Mouse (Mus musculus) inflammation-experienced regulatory T-cells, adult 6 months (primary cell): ENCODE results near the gene Hoxc9. TPM values are rescaled to one million over a fixed set of nuclear protein-coding genes. Genes with fewer than 3 reads are reported as not detected.

Experiments used
- ATAC-seq: one replicate; pipeline ENCODE4 v1.8.0; 2017
- polyA plus RNA-seq, 3 experiments: library from polyadenylated mRNA; unstranded; fragments of 100-300 nt; shearing (Covaris generic); gene quantifications; one replicate each; pipeline ENCODE4 v1.2.1; 2017

Hoxc9 gene
- polyA plus RNA-seq, 3 experiments from 2014 or later: not detected

- ATAC-seq: no peak
Observed at GRCm38 (mm10) chr15:102956906-102957305, 19.3 kb upstream of the Hoxc9 start.

DNA sequence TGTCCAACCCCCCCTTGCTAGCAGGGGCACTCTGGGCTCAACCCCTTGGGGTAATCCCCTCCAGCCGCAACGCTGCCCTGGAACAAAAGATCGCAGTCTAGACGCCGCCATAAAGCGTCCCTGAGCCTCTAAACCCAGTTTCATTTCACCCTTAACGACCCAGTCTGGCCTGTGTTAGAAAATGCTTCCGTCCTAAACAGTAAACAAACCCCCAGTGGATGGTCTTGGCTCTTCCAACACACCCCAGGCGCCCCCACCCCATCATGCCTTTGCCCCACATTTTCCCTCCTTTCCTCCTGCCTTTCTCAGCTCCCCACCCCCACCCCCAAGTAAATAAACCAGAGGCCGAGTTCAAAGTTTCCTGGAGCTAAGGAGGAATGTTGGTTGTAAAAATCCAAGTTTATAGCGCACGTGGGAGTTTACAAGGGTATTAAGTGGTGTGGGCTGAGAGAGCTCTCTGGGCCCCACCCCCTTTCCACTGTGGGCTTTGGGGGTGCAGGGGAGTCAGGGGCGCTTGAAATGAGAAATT, 16.5 kb upstream of the Hoxc9 start:
- ATAC-seq: no peak

- no peak for ATAC-seq
Observed at GRCm38 (mm10) chr15:102961728-102962127, 14.5 kb upstream of the Hoxc9 start.

DNA sequence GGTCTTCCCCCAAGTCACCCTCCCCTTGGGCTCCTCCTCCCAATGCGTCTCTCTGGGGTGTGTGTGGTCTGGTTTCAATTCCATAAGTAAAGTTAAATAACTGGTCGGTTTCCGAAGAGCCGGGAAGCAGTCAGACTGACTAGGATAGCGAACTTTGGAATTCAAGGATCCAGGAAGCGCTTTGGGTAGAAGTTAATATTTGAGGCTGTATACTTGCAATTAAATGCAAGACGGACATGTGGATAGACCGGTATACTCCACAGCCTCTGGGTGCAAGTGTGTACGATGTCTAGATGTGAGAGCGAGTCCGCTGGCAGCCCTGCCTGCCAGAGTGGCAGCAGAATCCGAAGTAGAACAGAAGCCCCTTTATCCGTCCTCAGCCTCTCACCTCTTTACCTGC, 13.7 kb upstream of the Hoxc9 start:
- no peak for ATAC-seq

- ATAC-seq: no peak
Observed at GRCm38 (mm10) chr15:102963259-102963658, 13.0 kb upstream of the Hoxc9 start.

- no peak for ATAC-seq
Observed at GRCm38 (mm10) chr15:102963671-102964640, 12.3 kb upstream of the Hoxc9 start.

- ATAC-seq: no peak
Observed at GRCm38 (mm10) chr15:102965003-102965891, 11.0 kb upstream of the Hoxc9 start.

DNA sequence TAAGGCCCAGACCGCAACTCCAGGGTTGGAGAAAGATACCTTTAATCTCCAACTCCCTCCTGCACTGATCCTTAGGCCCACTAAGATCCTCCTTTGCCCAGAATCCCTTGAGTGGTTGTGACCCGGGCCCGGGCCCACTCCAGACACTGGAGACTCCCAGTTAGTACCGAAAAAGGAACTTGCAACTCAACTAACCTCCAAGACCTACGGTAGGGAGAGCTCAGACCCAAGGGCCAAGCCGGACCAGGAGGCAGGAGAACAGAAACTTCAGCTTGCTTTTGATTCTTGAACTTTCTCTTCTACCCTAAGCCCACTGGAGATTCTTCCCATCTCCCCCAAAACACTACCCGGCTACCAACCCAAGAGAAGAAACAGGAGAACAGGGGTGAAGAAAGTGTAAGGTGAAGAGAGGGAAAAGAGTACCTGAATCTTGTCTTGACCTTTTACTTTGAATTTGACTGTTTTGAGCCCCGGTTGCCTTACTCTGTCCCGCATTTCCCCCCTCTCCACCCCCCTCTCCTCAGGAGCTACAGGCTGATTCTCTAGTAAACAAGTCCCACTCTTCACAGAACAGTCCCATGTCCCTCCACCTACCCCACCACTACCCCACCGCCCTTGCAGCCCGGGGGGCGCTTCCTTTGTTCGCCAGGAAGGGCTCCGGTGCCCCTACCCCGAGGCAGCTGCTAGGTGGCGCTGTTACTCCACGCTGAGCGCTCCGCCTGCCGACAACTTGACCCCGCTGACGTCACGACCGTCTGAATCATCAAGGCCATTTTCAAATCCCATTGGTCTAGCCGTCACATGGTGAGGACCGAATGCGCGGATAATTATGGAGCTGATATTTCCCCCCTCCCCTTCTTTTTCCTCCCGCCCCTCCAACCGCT, 10.1 kb upstream of the Hoxc9 start:
- ATAC-seq: peak; percentile 74

- ATAC-seq: peak; percentile 4
Observed at GRCm38 (mm10) chr15:102966776-102967311, 9.4 kb upstream of the Hoxc9 start, which contains the start of gene Hoxc10. TSS of gene Hoxc10 (plus strand) at chr15:102966796.

GRCm38 (mm10) chr15:102967312-102967510, 9.0 kb upstream of the Hoxc9 start, which contains the start of gene Hoxc5:
TSS of gene Hoxc5 (plus strand) at chr15:102967443.
- ATAC-seq: no peak

DNA sequence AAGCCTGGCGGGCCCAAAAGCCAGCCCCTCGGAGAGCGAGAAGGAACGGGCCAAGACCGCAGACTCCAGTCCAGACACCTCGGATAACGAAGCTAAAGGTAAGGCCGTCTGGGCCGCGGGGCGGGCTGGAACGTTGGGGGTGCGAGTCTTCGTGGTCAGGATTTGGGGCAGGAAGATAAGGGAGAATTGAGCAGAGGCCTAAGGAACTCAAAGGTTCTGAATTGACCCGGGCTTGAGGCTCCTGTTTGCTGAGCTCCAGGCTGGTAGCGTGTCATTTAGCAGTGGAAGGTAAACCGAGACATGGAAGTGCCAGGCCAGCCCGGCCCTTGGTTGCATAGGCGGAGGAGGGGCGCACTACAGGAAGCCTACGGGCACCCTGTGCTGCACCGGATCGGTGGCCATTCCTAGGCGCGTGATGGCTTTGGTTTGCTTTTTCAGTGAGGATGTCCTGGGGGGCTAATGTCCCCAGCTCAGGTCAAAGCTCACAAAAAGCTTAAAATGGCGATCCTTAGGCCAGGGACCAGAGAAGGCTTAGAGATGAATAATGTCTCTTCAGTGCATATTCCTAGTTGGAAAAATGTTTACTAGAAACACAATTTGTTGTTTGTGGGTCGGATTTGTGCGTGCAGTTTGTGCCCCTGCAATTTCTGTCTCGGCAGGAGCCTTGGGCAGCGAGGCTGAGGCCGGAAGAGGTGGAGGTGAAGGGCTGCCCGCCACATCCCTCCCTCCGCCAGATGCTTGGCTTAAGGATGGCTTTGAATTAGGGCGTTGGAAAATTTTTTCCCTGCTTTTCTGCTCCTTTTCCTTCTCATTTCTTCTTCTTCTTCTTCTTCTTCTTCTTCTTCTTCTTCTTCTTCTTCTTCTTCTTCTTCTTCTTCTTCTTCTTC, 8.5 kb upstream of the Hoxc9 start:
- no peak for ATAC-seq

DNA sequence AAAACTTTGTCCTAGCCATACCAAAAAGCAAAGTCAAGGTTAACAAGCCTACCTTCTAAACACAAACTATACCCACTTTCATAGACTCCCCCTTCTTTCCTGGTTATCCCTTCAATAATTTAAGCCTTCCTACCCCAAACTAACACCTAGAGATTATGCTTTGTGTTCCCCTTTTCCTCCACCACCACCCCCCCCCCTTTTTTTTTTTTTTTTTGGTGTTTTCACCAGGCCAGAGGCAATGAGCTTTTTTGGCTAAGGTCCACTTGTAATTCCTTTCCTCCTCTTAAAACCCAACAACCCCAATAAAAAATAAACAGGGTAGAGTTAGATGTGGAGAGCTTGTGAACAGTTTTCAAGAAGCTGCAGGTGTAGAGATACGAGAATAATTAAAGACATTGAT, 6.9 kb upstream of the Hoxc9 start:
- no peak for ATAC-seq

DNA sequence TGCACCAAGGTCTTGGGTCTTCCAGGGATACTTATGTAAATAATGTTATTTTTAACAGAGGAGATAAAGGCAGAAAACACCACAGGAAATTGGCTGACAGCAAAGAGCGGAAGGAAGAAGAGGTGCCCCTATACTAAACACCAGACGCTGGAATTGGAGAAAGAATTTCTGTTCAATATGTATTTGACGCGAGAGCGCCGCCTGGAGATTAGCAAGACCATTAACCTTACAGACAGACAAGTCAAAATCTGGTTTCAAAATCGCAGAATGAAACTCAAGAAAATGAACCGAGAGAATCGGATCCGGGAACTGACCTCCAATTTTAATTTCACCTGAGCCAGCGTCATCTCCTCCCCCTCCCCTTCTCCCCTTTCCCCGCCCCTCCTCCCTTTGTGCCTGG, 5.5 kb upstream of the Hoxc9 start:
- ATAC-seq: no peak

- no peak for ATAC-seq
Observed at GRCm38 (mm10) chr15:102972254-102972653, 4.0 kb upstream of the Hoxc9 start.

DNA sequence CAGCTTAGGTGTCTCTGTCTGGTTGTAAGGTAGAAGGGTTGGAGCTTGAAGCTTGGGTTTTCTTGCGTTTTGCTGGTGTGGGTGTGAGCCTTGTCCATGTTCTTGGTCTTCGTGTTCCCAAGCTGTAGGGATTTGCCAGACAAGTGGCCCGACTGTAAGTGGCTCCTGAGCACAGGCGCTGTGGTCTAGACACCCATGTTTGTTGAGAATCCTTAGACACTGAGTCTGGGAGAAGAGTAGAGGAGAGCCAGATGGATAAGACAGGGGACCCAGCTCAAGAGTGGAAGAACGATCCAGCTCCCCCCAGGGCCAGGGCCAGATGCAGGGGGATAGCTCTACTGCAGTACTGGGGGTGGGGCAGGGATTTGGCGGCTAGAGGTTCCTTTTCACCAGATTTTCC, 3.5 kb upstream of the Hoxc9 start:
- ATAC-seq: no peak

- no peak for ATAC-seq
Observed at GRCm38 (mm10) chr15:102975034-102975433, 1.2 kb upstream of the Hoxc9 start.

GRCm38 (mm10) chr15:102975688-102976111, 539 bp upstream of the Hoxc9 start:
- ATAC-seq: no peak

DNA sequence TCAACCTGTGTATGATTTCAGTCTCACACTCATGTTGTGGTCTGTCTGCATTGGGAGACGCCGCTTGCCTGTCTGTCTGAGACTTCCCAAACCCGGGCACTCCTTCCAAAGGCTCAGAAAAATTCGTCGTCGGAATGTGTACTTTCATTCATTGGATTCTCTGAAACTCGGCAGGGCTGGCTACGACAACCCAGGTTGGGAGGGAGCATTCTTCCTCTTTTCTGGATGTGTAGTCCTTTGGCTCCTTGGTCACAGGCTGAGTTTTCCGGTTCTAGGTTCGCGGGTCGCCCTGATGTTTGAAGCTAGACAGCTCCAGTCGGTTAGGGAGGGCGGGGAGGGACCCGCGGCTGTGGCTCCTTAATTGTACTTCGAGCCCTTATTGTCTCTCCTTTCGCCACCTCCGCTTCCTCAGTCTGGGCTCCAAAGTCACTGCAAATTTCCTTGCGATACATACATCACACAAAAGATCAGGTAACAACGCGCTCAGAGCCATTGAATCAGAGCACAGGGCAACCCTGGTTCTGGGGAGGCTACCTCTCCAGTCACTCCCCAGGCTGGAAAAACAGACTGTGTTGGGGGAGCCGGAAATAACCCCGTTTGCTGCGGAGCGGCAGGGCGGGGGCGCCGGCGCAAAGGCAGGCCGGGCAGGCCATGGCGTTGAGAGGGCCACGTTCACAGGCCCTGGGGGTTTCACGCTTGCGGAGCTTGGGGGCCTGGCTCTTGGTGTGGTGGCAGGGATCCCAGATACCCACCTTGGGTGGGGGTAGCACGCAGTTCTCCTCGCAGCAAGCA, 588 bp downstream of the Hoxc9 start:
- peak; percentile 53 for ATAC-seq

GRCm38 (mm10) chr15:102977423-102977974, 1.3 kb downstream of the Hoxc9 start:
- peak; percentile 50 for ATAC-seq
